Mouse (Mus musculus): ENCODE results near the gene Arhgef15. TPM values are rescaled to one million over a fixed set of nuclear protein-coding genes. Genes with fewer than 3 reads are reported as not detected.

Arhgef15 gene
- total RNA-seq, 2 experiments from 2014 or later = 7.6 to 9.7 TPM

DNA sequence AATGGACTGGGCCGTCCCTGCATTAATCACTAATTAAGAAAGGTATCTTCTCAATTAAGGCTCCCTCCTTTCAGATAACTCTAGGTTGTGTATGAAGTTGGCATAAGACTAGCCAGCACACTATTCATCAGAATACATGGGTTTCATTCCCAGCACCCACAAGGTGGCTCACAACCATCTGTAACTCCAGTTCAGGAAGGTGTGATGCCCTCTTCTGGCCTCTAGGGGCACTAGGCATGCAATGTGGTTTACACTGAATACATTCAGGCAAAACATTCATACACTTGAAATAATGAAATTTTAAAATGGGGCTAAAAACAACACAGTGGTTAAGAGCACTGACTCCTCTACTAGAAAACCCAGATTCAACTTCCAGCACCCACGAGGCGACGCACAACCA lies 60.2 kb downstream of the Arhgef15 start:
- DNase-seq (ENCODE audit: low spot score in 2 of 2) = no peak

DNA sequence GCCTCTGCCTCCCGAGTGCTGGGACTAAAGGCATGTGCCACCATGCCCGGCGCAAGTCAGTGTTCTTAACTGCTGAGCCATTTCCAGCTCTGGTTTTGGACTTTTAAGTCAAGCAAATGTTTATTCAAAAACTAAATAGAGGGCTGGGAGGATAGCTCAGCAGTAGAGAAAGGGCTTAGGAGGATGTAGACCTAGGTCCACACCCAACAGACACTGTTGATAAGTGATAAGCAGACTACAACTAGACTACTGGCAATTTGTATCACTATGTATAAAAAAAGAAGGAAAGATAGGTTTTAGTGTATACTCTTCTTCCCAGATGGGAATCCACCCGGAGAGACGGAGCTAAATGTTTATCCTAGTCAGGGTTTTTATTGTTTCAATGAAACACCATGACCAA lies 61.0 kb downstream of the Arhgef15 start:
- DNase-seq (ENCODE audit: low spot score in 2 of 2) = no peak

- DNase-seq (ENCODE audit: low spot score in 2 of 2) = no peak
Observed at GRCm38 (mm10) chr11:68893911-68894464, 63.3 kb downstream of the Arhgef15 start.

Small RNA genes within 50 kb of the gene (microRNA-seq; reads per million reads assigned to microRNA genes)
- gene Mir3062 = 1.1 to 2.7 reads per million in 2 experiments

Other genes starting within 250 kb of the Arhgef15 start
- gene Ndel1, start 85.6 kb downstream of the Arhgef15 start, total RNA-seq (2021) = 10 to 100 TPM; 85.1 to 93.1 TPM
- not detected for gene Rnf222, start 68.9 kb downstream of the Arhgef15 start, total RNA-seq (2021)
- 100 to 1,000 TPM; 611 to 652 TPM for gene Rpl26, start 55.9 kb downstream of the Arhgef15 start, total RNA-seq (2021)
- under 1 TPM; 0.33 to 0.41 TPM for gene Odf4, start 30.4 kb downstream of the Arhgef15 start, total RNA-seq (2021)
- gene Slc25a35, start 10.7 kb upstream of the Arhgef15 start, total RNA-seq (2021) = 1 to 10 TPM; 4.6 to 4.8 TPM
- 10 to 100 TPM; 13.4 to 15.8 TPM for gene Rangrf, start 17.7 kb upstream of the Arhgef15 start, total RNA-seq (2021)
- 10 to 100 TPM; 24.1 to 25.3 TPM for gene Pfas, start 51.0 kb upstream of the Arhgef15 start, total RNA-seq (2021)
- gene Ctc1, start 58.4 kb upstream of the Arhgef15 start, total RNA-seq (2021) = 10 to 100 TPM; 33.6 to 38.8 TPM
- 1 to 10 TPM; 2.1 to 2.3 TPM for gene Aurkb, start 88.2 kb upstream of the Arhgef15 start, total RNA-seq (2021)
- 10 to 100 TPM; 25.2 to 26.4 TPM for gene Borcs6, start 102.2 kb upstream of the Arhgef15 start, total RNA-seq (2021)
- 10 to 100 TPM; 13.5 to 13.7 TPM for gene Tmem107, start 113.3 kb upstream of the Arhgef15 start, total RNA-seq (2021)
- 1,000 to 10,000 TPM; 1,073 to 1,118 TPM for gene Vamp2, start 131.0 kb upstream of the Arhgef15 start, total RNA-seq (2021)
- gene Per1, start 137.7 kb upstream of the Arhgef15 start, total RNA-seq (2021) = 10 to 100 TPM; 84.4 to 86.8 TPM
- under 1 TPM; 0.46 to 0.62 TPM for gene Hes7, start 162.9 kb upstream of the Arhgef15 start, total RNA-seq (2021)
- gene 9130213A22Rik, start 165.1 kb upstream of the Arhgef15 start, total RNA-seq (2021) = under 1 TPM; 0.88 to 0.95 TPM
- gene Aloxe3, start 168.4 kb upstream of the Arhgef15 start, total RNA-seq (2021) = 1 to 10 TPM; 2.9 to 5.7 TPM
- under 1 TPM; 0.65 to 0.95 TPM for gene Alox12b, start 199.5 kb upstream of the Arhgef15 start, total RNA-seq (2021)
- gene Alox8, start 240.4 kb upstream of the Arhgef15 start, total RNA-seq (2021) = 1 to 10 TPM; 5.5 to 8.4 TPM